Mouse (Mus musculus) C2C12 (cell line): ENCODE results near the gene Zfp13. TPM values are rescaled to one million over a fixed set of nuclear protein-coding genes. Genes with fewer than 3 reads are reported as not detected.
"Not testable (repeated sequence)": the region's sequence is repeated elsewhere in the genome, so short reads cannot be mapped to it uniquely, and the experiment has no call there.

Experiments used
- H3K27me3 ChIP-seq: one replicate; pipeline ENCODE4 v1.6.1; 2011; ENCODE audit not compliant: control insufficient read depth, insufficient read depth, insufficient read length
- H3K36me3 ChIP-seq: one replicate; pipeline ENCODE4 v1.6.1; 2011; ENCODE audit not compliant: control insufficient read depth, insufficient read depth
- H3K4me3 ChIP-seq: one replicate; pipeline ENCODE4 v1.5.1; 2011; ENCODE audit warnings: mild to moderate bottlenecking, control low read depth; ENCODE audit not compliant: poor library complexity, insufficient read depth, severe bottlenecking
- H3K79me2 ChIP-seq: one replicate; pipeline ENCODE4 v1.6.1; 2011; ENCODE audit not compliant: control insufficient read depth, insufficient read depth
- H3K79me3 ChIP-seq: one replicate; pipeline ENCODE4 v1.6.1; 2011; ENCODE audit warnings: low read depth, control low read depth
- H3ac ChIP-seq: one replicate; pipeline ENCODE3; 2011; ENCODE audit warnings: low read depth; ENCODE audit not compliant: control insufficient read depth, insufficient read length
- CEBPB ChIP-seq: IDR thresholded peaks from one replicate; pipeline ENCODE4 v1.6.1; 2011; ENCODE audit warnings: low read depth, mild to moderate bottlenecking, control low read depth, moderate library complexity
- CTCF ChIP-seq: IDR thresholded peaks from one replicate; pipeline ENCODE4 v1.5.1; 2011; ENCODE audit not compliant: control insufficient read depth, insufficient read depth, insufficient read length
- FOSL1 ChIP-seq: IDR thresholded peaks from one replicate; pipeline ENCODE4 v1.8.0; 2011; ENCODE audit warnings: mild to moderate bottlenecking, low read length; ENCODE audit not compliant: poor library complexity, insufficient read depth, severe bottlenecking
- MAX ChIP-seq: IDR thresholded peaks from one replicate; pipeline ENCODE4 v1.6.1; 2011; ENCODE audit warnings: mild to moderate bottlenecking, control low read depth
- MYOD1 ChIP-seq: IDR thresholded peaks from one replicate; pipeline ENCODE4 v1.6.1; 2011; ENCODE audit warnings: low read depth; ENCODE audit not compliant: control insufficient read depth, insufficient read length
- MYOG ChIP-seq: IDR thresholded peaks from one replicate; pipeline ENCODE4 v1.6.1; 2011; ENCODE audit not compliant: control insufficient read depth, insufficient read length; ENCODE audit errors: extremely low read depth
- USF1 ChIP-seq: IDR thresholded peaks from one replicate; pipeline ENCODE4 v1.6.1; 2011; ENCODE audit warnings: low read depth, mild to moderate bottlenecking, control low read depth, moderate library complexity
- polyA plus RNA-seq: library from polyadenylated mRNA; unstranded; fragments of >200 nt; fragmentation: generic; extraction: Trizol; gene quantifications from one replicate; pipeline ENCODE4 v1.2.1, GENCODE M21; 2012; ENCODE audit warnings: missing spikeins

The Zfp13 gene
- polyA plus RNA-seq, 1 experiment = 5.2 TPM

DNA sequence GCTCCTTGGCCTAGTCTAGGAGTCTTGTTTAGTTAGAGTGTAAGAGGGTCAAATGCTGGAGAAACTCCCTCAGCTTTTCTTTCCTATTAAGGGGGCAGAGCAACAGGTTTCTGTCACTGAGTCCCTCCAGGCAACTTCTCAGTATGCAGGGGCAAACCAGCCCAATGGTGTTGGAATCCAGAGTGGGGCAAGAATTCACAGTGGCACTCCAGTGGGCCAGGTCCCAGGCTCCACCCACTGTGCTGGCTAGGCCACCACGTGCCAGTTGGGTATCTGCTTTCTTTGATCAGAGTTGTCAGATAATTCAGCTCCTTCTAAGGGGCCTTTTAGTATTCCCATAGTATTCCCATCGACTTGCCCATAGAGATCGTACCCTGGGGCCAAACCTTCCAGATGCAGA is 59.2 kb downstream of the Zfp13 start:
- Histone ChIP-seq H3K79me2 (no peaks in the 10 kb centered on the region), H3K27me3 (no peaks in the 10 kb centered on the region), H3ac (no peak overlapping the region), H3K4me3 (no peak overlapping the region), H3K36me3 (no peaks in the 10 kb centered on the region), H3K79me3 (no peaks in the 10 kb centered on the region)
- no peak for TF ChIP-seq FOSL1
- no peak for TF ChIP-seq MYOD1
- no peak for TF ChIP-seq CTCF
- TF ChIP-seq CEBPB = no peak
- TF ChIP-seq MAX = no peak
- no peak for TF ChIP-seq USF1
- no peak for TF ChIP-seq MYOG

DNA sequence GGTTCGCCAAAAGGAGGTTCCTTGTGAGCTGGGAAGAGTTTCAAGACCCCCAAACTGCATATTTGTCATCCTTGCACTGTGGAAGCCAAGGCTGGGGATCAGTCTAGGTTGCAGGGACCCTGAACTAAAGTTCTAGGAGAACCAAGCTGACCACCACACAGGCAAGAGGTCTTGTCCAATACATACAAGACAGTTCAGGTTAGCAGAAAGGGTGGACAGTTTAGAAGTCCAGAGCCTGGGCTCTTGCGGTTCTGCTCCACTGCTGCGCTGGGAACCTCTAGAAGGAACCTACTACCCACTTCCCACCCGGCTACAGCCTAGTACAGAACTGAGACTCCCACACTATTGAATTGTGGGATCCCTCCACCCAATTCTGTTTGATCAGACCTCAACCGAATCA is 59.7 kb downstream of the Zfp13 start:
- TF ChIP-seq CEBPB = no peak
- no peak for TF ChIP-seq MYOG
- no peak for TF ChIP-seq MYOD1
- no peak for TF ChIP-seq MAX
- TF ChIP-seq USF1 = no peak
- TF ChIP-seq FOSL1 = no peak
- TF ChIP-seq CTCF = no peak
- H3K4me3 ChIP-seq = no peak overlapping the region
- no peak overlapping the region for H3ac ChIP-seq
- H3K36me3 ChIP-seq = no peaks in the 10 kb centered on the region
- no peaks in the 10 kb centered on the region for H3K79me2 ChIP-seq
- H3K79me3 ChIP-seq = no peaks in the 10 kb centered on the region
- no peaks in the 10 kb centered on the region for H3K27me3 ChIP-seq

DNA sequence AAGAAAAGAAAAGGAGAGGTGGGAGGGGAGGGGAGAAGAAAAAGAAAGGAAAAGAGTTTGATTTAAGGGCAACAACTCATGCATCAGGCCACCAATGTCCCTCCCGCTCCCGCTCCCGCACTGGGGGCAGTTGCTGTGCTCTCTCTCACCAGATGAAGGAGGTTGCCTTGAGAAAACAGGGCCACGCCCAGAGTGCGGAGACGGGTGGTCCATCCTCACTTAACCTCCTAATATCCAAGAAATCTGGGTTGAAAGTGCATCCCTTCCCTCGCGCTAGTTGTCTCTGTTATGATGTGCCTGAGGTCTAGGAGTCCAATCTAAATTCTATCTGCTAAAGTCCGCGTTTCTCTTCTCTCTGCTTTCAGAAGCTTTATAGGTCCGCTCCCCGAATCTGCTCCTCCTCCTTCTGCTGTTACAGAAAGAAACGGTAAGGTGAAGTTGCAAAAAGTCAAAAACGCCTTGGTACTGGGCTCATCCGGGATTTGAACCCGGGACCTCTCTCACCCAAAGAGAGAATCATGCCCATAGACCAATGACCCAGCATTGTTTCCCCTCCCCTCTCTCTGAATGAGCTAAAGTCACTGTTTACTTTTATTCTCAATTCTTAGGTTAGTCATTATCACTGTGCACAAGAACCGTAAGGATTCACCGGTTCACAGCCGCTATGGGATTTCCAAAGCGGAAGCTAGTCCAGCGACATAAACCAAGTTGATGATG is 60.8 kb downstream of the Zfp13 start:
- no peaks in the 10 kb centered on the region for H3K36me3 ChIP-seq
- H3K79me3 ChIP-seq = no peaks in the 10 kb centered on the region
- H3K4me3 ChIP-seq = no peak overlapping the region
- TF ChIP-seq MYOD1 = no peak
- H3K79me2 ChIP-seq = no peaks in the 10 kb centered on the region
- no peaks in the 10 kb centered on the region for H3K27me3 ChIP-seq
- no peak overlapping the region for H3ac ChIP-seq

DNA sequence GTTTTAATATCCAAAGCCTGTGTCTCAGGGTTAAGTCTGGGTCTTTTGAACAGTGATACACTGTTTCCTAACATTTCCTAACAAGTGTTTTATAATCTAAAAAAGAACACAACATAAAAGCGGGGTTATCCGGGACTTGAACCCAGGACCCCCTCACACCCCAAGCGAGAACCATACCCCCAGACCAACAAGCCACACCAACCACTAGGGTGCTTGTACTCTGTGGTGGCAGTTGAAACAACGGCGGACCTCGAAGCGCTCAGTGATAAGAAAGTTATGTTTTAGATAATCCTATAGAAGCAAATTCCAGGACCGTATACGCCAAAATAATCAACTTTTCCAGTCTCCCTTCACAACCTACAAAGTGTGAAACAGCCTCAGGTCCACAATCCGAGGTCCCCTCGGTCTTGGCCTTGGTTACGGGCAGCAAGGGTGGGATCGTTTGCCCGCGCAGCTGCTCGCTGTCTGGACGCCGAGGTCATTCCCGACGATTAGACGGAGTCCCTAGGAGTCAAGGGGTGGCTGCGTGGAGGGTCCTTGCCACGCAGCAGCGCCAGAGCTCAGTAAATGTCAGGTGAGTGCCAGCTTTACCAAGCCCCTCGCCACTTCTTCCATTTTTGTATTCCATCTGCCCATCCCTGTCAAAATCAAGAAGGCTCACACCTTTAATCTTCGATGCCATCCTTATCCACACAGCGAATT is 61.6 kb downstream of the Zfp13 start:
- TF ChIP-seq FOSL1 (no peak), CEBPB (no peak), MYOD1 (no peak), MAX (no peak), USF1 (no peak), MYOG (no peak), CTCF (no peak)
- no peaks in the 10 kb centered on the region for H3K27me3 ChIP-seq
- H3K4me3 ChIP-seq = no peak overlapping the region
- H3K79me2 ChIP-seq = no peaks in the 10 kb centered on the region
- no peaks in the 10 kb centered on the region for H3K36me3 ChIP-seq
- no peak overlapping the region for H3ac ChIP-seq
- H3K79me3 ChIP-seq = no peaks in the 10 kb centered on the region

DNA sequence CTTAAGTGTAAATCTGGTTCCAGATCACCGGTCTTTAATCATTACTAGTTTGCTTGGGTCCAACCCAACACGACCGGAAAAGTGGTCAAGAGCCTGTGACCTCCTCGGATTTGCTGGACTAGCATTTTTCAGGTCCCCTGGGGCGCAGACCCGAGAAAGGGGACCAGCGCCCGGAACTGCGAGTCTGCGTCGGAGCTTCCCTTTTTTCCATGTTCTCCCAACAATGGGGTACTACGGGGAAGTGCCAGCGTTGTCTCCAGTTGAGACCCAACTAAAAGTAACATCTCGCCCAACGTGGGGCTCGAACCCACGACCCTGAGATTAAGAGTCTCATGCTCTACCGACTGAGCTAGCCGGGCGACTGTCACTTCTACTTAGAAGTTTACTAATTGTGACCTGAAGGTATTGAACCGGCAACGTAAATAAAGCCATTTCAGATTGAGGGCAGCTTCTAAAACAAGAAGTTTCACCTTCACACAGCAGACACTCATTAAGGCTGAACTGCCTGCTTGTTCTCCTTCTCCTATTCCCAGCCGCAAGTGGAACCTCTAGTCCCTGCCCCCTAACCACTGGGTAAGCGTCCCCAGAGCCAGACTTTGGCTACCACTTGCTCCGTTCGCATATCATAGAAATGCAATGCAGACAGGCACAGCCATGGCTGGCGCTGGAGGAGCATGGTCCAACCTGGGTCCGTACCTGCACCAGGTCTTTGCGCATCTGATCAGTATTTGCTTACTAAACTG is 64.1 kb downstream of the Zfp13 start:
- H3K79me2 ChIP-seq, H3K79me3 ChIP-seq, H3K27me3 ChIP-seq, H3K36me3 ChIP-seq, H3ac ChIP-seq, H3K4me3 ChIP-seq: not testable (repeated sequence)

DNA sequence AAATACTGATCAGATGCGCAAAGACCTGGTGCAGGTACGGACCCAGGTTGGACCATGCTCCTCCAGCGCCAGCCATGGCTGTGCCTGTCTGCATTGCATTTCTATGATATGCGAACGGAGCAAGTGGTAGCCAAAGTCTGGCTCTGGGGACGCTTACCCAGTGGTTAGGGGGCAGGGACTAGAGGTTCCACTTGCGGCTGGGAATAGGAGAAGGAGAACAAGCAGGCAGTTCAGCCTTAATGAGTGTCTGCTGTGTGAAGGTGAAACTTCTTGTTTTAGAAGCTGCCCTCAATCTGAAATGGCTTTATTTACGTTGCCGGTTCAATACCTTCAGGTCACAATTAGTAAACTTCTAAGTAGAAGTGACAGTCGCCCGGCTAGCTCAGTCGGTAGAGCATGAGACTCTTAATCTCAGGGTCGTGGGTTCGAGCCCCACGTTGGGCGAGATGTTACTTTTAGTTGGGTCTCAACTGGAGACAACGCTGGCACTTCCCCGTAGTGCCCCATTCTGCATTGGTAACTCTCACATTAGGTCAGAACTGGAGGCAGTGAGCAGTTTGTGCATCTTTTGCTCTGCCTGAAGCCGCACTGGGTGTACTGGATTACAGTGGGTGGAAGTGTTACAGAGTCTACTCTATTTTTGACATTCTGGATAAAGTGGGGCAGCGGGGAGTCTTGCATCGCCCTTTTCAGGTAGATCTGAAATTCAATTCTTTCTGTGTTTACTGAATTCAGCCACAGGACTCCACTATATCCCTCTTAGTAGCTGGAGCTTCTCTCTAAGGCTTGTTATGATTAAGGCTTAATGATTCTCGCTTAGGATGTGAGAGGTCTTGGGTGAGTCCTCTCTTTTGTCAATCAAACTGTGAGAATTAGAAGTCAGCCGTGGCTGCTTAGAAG is 65.4 kb downstream of the Zfp13 start:
- H3K79me3 ChIP-seq, H3K4me3 ChIP-seq, H3K36me3 ChIP-seq, H3K79me2 ChIP-seq, H3ac ChIP-seq, H3K27me3 ChIP-seq: not testable (repeated sequence)

DNA sequence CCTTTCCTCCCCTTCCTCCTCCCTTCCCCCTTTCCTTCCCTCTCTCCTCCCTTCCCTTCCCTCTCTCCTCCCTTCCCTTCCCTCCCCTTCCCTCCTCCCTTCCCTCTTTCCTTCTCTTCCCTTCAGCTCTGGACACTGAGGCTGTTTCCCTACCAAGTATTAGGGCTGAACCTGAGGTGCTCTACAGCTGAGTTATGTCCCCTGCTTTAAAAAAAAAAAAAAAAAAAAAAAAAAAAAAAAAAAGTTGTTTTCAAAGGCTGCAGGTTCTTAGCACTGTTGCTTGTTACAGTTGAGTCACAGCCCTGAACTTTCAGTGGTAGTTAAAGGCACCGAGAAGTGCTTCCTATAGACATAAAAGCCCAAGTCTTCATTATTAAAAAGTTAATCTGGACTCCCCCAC is 67.9 kb downstream of the Zfp13 start:
- not testable (repeated sequence) for H3K27me3 ChIP-seq, H3K79me3 ChIP-seq, H3K79me2 ChIP-seq, H3K4me3 ChIP-seq, H3ac ChIP-seq, H3K36me3 ChIP-seq
